Mouse (Mus musculus) hematopoietic stem cell, adult 5-6 weeks (primary cell): Measurements from ENCODE around the gene Suclg2. TPM values are rescaled to one million over a fixed set of nuclear protein-coding genes. Genes with fewer than 3 reads are reported as not detected.
"Not testable (repeated sequence)": the region's sequence is repeated elsewhere in the genome, so short reads cannot be mapped to it uniquely, and the experiment has no call there.

Source experiments
- ATAC-seq, 2 experiments: fragments of 125-278 bp in 1 of 2; replicated peaks in 1 of 2; 2 replicates each; pipeline ENCODE4 v1.8.0; 2016 to 2017; ENCODE audit warnings: inconsistent platforms in 2 of 2, mild to moderate bottlenecking in 2 of 2, moderate number of reproducible peaks in 2 of 2, low read depth in 1 of 2, moderate TSS enrichment in 1 of 2; ENCODE audit not compliant: low FRiP score in 2 of 2, poor library complexity in 2 of 2, severe bottlenecking in 2 of 2, insufficient read depth in 1 of 2, low TSS enrichment in 1 of 2
- total RNA-seq: library from RNA; stranded (forward); fragments of 172-1452, 232-1000 nt; gene quantifications from 2 replicates; pipeline ENCODE4 v1.2.3, GENCODE M21; 2017

The Suclg2 gene
- total RNA-seq, 1 experiment from 2014 or later = 99.7 TPM

GRCm38 (mm10) chr6:95653662-95654061 lies 64.9 kb downstream of the Suclg2 start:
- no peak for ATAC-seq

GRCm38 (mm10) chr6:95652774-95653173 lies 65.8 kb downstream of the Suclg2 start:
- ATAC-seq = no peak

- no peak for ATAC-seq
Measured at GRCm38 (mm10) chr6:95651391-95651876, 67.2 kb downstream of the Suclg2 start.

DNA sequence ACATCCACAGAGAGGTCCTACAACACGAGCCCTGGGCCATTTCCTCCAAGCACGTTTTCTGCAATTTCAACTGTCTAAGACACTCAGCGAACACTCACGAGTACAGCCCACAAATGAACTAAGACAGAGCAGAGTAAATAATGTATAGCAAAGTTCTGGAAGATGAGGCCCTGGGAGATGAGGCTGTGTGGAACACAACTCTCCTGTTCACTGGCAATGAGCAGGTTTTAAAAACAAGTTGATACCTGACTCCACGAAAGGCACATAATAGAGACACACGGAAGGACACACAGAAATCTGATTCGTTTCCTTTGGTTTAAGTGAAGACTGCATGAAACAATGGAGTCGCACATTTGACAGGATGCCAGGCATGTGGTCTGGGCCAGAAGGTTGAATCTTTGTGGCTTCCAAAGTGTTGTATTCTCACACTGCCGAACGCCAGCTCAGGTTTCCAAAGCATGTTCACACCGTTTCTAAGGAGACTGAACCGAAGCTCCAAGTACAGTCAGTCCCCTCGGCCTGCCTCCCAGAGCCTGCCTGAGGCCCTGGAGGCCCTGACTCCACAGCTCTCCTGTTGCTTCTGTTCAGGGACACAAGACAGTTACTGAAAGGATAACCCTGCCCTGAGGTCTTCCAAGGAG lies 68.4 kb downstream of the Suclg2 start:
- ATAC-seq = no peak

DNA sequence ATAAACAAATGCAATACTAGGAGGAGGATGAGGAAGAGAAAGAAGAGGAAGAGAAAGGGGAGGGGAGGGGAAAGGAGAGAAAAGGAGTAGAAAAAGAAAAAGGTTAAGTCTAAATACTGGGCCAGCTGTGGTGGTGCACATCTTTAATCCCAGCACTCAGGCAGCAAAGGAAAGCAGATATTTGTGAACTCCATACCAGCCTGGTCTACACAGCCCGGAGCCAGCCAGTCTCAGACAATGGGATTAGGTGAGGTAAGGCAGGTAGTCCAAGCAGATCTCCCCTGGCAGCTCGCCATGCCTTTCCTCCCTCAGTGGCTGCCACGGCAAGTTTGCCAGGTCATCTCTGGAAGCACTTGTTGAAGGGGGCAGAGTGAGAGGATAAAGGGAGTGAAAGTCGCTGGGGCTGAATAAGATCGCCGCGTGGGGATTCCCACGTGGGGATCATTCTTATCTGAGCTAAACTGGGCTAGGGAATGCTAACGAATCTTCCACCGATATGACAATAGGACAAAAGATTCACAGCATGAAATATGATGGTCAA lies 69.4 kb downstream of the Suclg2 start:
- no peak for ATAC-seq

GRCm38 (mm10) chr6:95637416-95637815 lies 81.2 kb downstream of the Suclg2 start:
- ATAC-seq = no peak

DNA sequence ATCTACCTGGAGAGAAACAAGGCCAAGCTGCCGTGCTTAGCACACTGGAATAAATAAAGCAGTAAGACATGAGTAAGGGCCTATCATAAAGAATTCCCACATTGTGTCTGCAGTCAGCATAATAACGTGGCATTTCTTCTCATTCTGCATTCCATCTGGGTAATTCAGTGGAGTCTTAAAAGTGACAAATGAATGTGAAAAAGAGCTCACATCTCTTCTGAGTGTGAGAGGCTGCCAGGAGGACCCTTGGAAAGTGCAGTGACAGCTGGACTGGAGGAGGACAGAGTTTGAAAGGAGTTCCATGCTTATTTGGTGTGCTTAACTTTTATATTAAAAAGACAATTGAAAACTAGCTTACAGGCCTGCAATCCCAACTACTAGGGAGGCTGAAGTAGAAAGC lies 83.2 kb downstream of the Suclg2 start:
- ATAC-seq = no peak

- ATAC-seq = no peak
Measured at GRCm38 (mm10) chr6:95629071-95629470, 89.5 kb downstream of the Suclg2 start.

DNA sequence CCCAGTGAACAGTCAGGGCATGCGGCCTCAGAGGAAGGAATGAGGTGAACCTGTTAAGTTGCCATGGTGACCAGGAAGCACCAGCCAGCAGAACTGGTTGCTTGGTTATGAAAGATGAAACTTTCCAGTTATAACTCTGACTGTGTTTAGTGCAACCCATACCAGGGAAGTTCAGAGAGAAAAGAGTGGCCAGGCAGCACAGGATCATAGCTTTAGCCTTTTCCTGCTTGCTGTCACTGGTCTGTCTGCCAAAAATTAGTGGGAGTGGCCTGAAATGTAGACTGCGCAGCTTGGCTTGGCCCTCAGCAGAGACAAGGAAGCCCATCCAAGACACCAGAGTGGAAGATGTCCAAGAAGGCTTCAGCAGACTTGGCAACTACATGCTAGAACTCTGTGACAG lies 96.8 kb downstream of the Suclg2 start:
- ATAC-seq = peak; percentile 81 to 89

DNA sequence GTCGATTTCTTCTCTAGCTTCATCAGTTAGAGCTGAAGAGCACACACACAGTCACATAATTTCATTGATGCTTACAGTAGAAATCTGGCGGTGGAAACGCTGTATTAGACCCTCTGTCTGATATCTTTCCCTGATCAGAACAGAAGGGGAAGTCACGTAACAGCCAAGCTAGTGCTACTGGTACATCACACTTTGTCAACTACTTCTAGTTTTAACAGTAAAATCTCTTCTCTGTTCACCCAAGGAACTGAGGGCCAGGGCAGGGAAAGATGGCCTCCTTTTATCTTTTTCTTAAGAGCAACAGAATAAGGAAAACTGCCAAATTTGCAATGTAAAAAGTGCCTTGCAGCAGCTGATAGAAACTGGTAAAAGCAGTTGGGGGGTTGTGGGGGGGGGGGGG lies 97.8 kb downstream of the Suclg2 start:
- ATAC-seq = peak in 1 of 2 experiments; percentile 43; a peak in 1 of 4 replicates

- ATAC-seq = no peak
Measured at GRCm38 (mm10) chr6:95619817-95620216, 98.8 kb downstream of the Suclg2 start.

GRCm38 (mm10) chr6:95618434-95618833 lies 100.2 kb downstream of the Suclg2 start:
- no peak for ATAC-seq

GRCm38 (mm10) chr6:95613228-95613627 lies 105.4 kb downstream of the Suclg2 start:
- ATAC-seq = no peak

DNA sequence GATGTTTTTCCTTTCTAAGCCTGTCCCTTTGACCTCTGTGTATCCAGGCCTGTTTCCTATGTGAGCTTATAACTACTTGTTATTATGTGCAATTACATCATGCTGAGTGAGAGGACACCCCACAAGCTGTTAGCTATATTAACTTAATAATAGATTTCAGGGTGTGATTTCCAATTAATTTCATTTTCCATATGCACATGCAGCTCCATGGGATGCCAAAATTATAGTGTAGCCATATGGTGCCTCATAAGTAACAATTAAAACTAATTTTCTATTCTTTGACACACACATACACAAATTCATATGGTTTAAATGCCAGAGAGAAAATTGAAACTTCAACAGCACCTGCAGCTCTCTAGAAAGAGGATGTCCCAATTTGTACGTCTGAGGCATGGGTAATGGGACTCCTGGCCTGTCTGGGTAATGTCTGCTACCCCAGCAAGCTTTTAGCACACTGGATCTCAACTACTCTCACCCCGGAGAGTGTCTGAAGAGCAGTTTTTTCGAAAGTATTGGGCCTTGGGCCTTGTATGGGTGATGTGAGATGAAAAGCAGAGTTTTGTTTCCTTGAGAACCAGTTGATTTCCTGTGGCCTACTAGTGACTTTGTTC lies 106.1 kb downstream of the Suclg2 start:
- ATAC-seq = no peak

DNA sequence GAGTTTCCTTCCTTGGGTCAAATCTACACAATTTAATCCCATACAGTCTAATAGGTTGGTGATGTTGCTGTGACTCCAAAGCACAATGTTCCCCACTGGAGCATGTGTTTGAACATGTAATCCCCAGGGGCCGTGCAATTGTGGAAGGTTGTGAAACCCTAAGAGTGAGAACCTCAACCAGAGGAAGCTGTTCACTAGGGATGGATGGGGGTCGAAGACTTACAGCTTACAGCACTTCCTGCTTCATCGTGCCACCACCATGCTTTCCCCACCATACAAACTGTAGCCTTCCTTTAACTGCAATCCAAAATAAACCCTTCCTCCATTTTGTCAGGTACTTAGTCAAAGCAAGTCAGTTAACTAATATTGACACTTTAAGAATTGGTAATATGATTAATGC lies 107.5 kb downstream of the Suclg2 start:
- ATAC-seq = no peak

DNA sequence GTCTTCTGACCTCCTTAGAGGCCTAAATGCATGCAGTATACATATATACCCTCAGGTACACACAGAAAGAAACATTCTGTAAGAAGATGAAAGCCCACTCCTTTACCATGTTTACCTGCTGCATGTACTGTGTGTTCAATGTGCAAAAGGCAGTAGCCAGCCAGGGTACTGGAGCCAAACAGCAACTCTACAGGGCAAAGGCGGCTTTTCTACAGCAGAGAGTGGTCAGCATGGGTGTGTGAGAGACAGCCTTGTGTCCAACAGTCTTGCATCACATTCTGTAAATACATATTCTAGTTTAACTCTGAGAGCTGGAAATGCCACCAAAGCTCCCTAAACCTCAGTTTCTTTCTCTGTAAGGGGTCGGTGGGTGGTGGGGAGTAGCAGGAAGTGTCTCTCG lies 110.5 kb downstream of the Suclg2 start:
- ATAC-seq = no peak

DNA sequence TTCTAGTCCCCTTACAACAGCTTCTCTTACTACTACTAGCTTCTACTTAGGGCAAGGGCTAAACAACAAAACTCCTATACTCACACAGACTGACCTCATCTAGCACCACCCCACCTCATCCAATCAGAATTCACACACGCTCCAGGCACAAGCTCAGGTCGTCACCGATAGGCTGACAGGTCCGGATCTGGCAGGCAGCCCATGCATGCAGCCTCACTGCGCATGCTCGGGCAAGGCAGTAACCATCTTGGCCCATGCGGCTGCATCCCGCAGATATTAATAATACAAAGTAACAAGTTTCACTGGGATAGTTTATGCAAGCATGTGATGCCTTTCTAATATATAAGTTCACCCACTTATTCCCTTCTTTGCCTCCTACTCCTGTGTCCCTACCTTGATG lies 117.9 kb downstream of the Suclg2 start:
- ATAC-seq = not testable (repeated sequence)

GRCm38 (mm10) chr6:95596766-95597750 lies 121.5 kb downstream of the Suclg2 start:
- no peak for ATAC-seq
